Mouse (Mus musculus) heart, adult 2 months (tissue): Measurements from ENCODE around the gene Fgfr2. TPM values are rescaled to one million over a fixed set of nuclear protein-coding genes. Genes with fewer than 3 reads are reported as not detected.

Experiments
- DNase-seq, 2 experiments: peaks; one replicate each; pipeline ENCODE4 v3.0.0; 2021
- H3K27ac ChIP-seq: fragments of 200-600 bp; 2 replicates; pipeline ENCODE4 v1.8.1; 2022
- H3K27me3 ChIP-seq: fragments of 200-500 bp; 2 replicates; pipeline ENCODE4 v1.6.1; 2012; ENCODE audit warnings: mild to moderate bottlenecking, low read length, inconsistent platforms, mixed read lengths; ENCODE audit not compliant: control insufficient read depth, insufficient read depth
- H3K36me3 ChIP-seq: fragments of 200-500 bp; 2 replicates; pipeline ENCODE4 v1.6.1; 2012; ENCODE audit warnings: low read length, inconsistent platforms; ENCODE audit not compliant: control insufficient read depth, insufficient read depth
- H3K4me1 ChIP-seq: fragments of 200-500 bp; 2 replicates; pipeline ENCODE4 v1.6.1; 2011; ENCODE audit warnings: low read length; ENCODE audit not compliant: control insufficient read depth, insufficient read depth
- H3K4me3 ChIP-seq: fragments of 200-600 bp; 2 replicates; pipeline ENCODE4 v1.8.1; 2022
- H3K79me2 ChIP-seq: fragments of 200-500 bp; replicated peaks from 2 replicates; pipeline ENCODE4 v1.6.1; 2012; ENCODE audit warnings: mild to moderate bottlenecking, inconsistent platforms, low read length, moderate library complexity, mixed read lengths; ENCODE audit not compliant: control insufficient read depth, insufficient read depth
- H3K9ac ChIP-seq: fragments of 200-500 bp; 2 replicates; pipeline ENCODE4 v1.6.1; 2012; ENCODE audit warnings: low read depth, mild to moderate bottlenecking, control low read depth, inconsistent platforms, low read length, mixed read lengths
- CTCF ChIP-seq: fragments of 200-600 bp; IDR thresholded peaks from 2 replicates; pipeline ENCODE4 v1.8.1; 2022; ENCODE audit warnings: antibody characterized with exemption, mild to moderate bottlenecking, moderate library complexity
- EP300 ChIP-seq: fragments of 200-500 bp; IDR thresholded peaks from 2 replicates; pipeline ENCODE4 v1.6.1; 2011; ENCODE audit warnings: low read depth, low read length, control low read depth; ENCODE audit not compliant: insufficient read depth
- POLR2A ChIP-seq: fragments of 200-500 bp; IDR thresholded peaks from 2 replicates; pipeline ENCODE4 v1.6.1; 2011; ENCODE audit warnings: mild to moderate bottlenecking, low read depth, low read length, control low read depth; ENCODE audit not compliant: insufficient read depth
- WGBS: fragments of 180-500 bp; shearing (Covaris S2); methylation state at CpG from one replicate; pipeline ENCODE4 v1.1.7; 2018; 5-methylcytosine and 5-hydroxymethylcytosine counted together
- intact Hi-C: fragments of 180-260 bp; cut with DNase I; formaldehyde crosslinking; loops from one replicate; pipeline ENCODE4 v1.15.1; 2025
- polyA plus RNA-seq: library from polyadenylated mRNA; depleted of rRNA; stranded (reverse); fragments of >200 nt; gene quantifications from 2 replicates; pipeline ENCODE4 v1.2.3, GENCODE M21; 2012
- total RNA-seq, 2 experiments: library from RNA; stranded (reverse); gene quantifications; 2 replicates each; pipeline ENCODE4 v1.2.3; 2021

The Fgfr2 gene
- total and polyA plus RNA-seq, 3 experiments = 1.1 to 2.0 (median 1.3) TPM

GRCm38 (mm10) chr7:132576891-132577290, 546.3 kb downstream of the Fgfr2 start:
- intact Hi-C loops = loop anchor here (2.0 kb wide), 2 partner anchors 34 to 62 kb away; partner anchors contain the start of gene Lhpp
- Histone ChIP-seq H3K27ac (peak overlapping the region; percentile 93), H3K4me3 (peak overlapping the region; percentile 91), H3K36me3 (peaks cover 13% of the 10 kb centered on the region), H3K79me2 (0 out of 2 replicates have a peak, but pooled peaks cover 1% of the 10 kb centered on the region), H3K9ac (peak overlapping the region; percentile 66), H3K27me3 (no peaks in the 10 kb centered on the region), H3K4me1 (peaks cover 8% of the 10 kb centered on the region)
- WGBS = 43% methylated on average over 4 of the region's 4 CpGs
- DNase-seq = no peak
- TF ChIP-seq EP300 = no peak
- TF ChIP-seq CTCF = no peak
- TF ChIP-seq POLR2A = no peak

GRCm38 (mm10) chr7:132576116-132576650, 547.0 kb downstream of the Fgfr2 start, which contains the start of gene Oat:
TSS of gene Oat (minus strand) at chr7:132576398.
- Histone ChIP-seq H3K27ac (peak within 1 kb of the TSS; percentile 93), H3K36me3 (peaks cover 15% of the 10 kb centered on the region), H3K79me2 (0 out of 2 replicates have a peak, but pooled peaks cover 3% of the 10 kb centered on the region), H3K9ac (peak within 1 kb of the TSS; percentile 91), H3K4me1 (peaks cover 9% of the 10 kb centered on the region), H3K4me3 (peak within 1 kb of the TSS; percentile 91), H3K27me3 (no peaks in the 10 kb centered on the region)
- under 1% methylated on average over 49 of the region's 49 CpGs for WGBS
- DNase-seq = peak; percentile 94 to 96
- peak; percentile 37; the same call in 1 of the 2 replicates for TF ChIP-seq CTCF
- TF ChIP-seq EP300 = peak; percentile 43; the same call in 1 of the 2 replicates
- TF ChIP-seq POLR2A = peak; percentile 98
- intact Hi-C loops = loop anchor here (2.0 kb wide), 2 partner anchors 35 to 63 kb away; partner anchors contain the start of gene Lhpp

GRCm38 (mm10) chr7:132575623-132576022, 547.5 kb downstream of the Fgfr2 start:
- Histone ChIP-seq H3K27ac (peak overlapping the region; percentile 93), H3K36me3 (peaks cover 16% of the 10 kb centered on the region), H3K4me1 (peaks cover 9% of the 10 kb centered on the region), H3K4me3 (peak overlapping the region; percentile 91), H3K79me2 (0 out of 2 replicates have a peak, but pooled peaks cover 3% of the 10 kb centered on the region), H3K9ac (peak overlapping the region; percentile 69), H3K27me3 (no peaks in the 10 kb centered on the region)
- peak; percentile 87 for DNase-seq
- 1% methylated on average over 13 of the region's 13 CpGs for WGBS
- intact Hi-C loops = loop anchor here (2.0 kb wide), 2 partner anchors 35 to 63 kb away; partner anchors contain the start of gene Lhpp
- TF ChIP-seq CTCF = peak; percentile 72
- no peak; the same call in none of the 2 replicates for TF ChIP-seq POLR2A

- DNase-seq = no peak
- peaks cover 17% of the 10 kb centered on the region for H3K36me3 ChIP-seq
- 87% methylated on average over 5 of the region's 5 CpGs for WGBS
- no peaks in the 10 kb centered on the region for H3K27me3 ChIP-seq
- H3K79me2 ChIP-seq = 0 out of 2 replicates have a peak, but pooled peaks cover 3% of the 10 kb centered on the region
- no peak overlapping the region for H3K27ac ChIP-seq
- intact Hi-C loops = no loop called here
- H3K4me1 ChIP-seq = peaks cover 12% of the 10 kb centered on the region
- H3K9ac ChIP-seq = no peak overlapping the region
- TF ChIP-seq EP300 = no peak
- TF ChIP-seq CTCF = no peak
- TF ChIP-seq POLR2A = no peak
- no peak overlapping the region for H3K4me3 ChIP-seq
These were observed 548.5 kb downstream of the Fgfr2 start for GRCm38 (mm10) chr7:132574646-132575045.

GRCm38 (mm10) chr7:132573205-132573604, 549.9 kb downstream of the Fgfr2 start:
- WGBS = 66% methylated on average over 6 of the region's 6 CpGs
- H3K79me2 ChIP-seq = 0 out of 2 replicates have a peak, but pooled peaks cover 3% of the 10 kb centered on the region
- TF ChIP-seq CTCF (no peak), POLR2A (no peak), EP300 (no peak)
- no peak overlapping the region for H3K9ac ChIP-seq
- H3K27me3 ChIP-seq = no peaks in the 10 kb centered on the region
- peaks cover 30% of the 10 kb centered on the region for H3K36me3 ChIP-seq
- intact Hi-C loops = no loop called here
- H3K4me3 ChIP-seq = no peak overlapping the region
- DNase-seq = no peak
- peaks cover 15% of the 10 kb centered on the region for H3K4me1 ChIP-seq
- H3K27ac ChIP-seq = peak overlapping the region; percentile 2; the same call in 1 of the 2 replicates

- 66% methylated on average over 3 of the region's 3 CpGs for WGBS
- Histone ChIP-seq H3K9ac (no peak overlapping the region), H3K27me3 (no peaks in the 10 kb centered on the region), H3K4me3 (no peak overlapping the region), H3K4me1 (peaks cover 15% of the 10 kb centered on the region), H3K27ac (peak overlapping the region; percentile 2; the same call in 1 of the 2 replicates), H3K79me2 (0 out of 2 replicates have a peak, but pooled peaks cover 3% of the 10 kb centered on the region), H3K36me3 (peaks cover 32% of the 10 kb centered on the region)
- intact Hi-C loops = no loop called here
- DNase-seq = no peak
- TF ChIP-seq CTCF = no peak
- TF ChIP-seq POLR2A = no peak
- no peak for TF ChIP-seq EP300
These were observed 550.4 kb downstream of the Fgfr2 start for GRCm38 (mm10) chr7:132572738-132573137.
